Mouse (Mus musculus) ovary, postnatal 10 days (tissue): Measurements from ENCODE around the gene 4930402H24Rik.
A peak's percentile ranks its signal among the peaks of the same experiment; 100 is the strongest.

Experiments
- DNase-seq: peaks from one replicate; pipeline ENCODE4 v3.0.0; 2022; ENCODE audit warnings: low spot score

4930402H24Rik gene

GRCm38 (mm10) chr2:130730746-130731145 is 175.5 kb downstream of the 4930402H24Rik start:
- DNase-seq, result no peak

GRCm38 (mm10) chr2:130728906-130729585 is 177.2 kb downstream of the 4930402H24Rik start:
- DNase-seq, result no peak

DNA sequence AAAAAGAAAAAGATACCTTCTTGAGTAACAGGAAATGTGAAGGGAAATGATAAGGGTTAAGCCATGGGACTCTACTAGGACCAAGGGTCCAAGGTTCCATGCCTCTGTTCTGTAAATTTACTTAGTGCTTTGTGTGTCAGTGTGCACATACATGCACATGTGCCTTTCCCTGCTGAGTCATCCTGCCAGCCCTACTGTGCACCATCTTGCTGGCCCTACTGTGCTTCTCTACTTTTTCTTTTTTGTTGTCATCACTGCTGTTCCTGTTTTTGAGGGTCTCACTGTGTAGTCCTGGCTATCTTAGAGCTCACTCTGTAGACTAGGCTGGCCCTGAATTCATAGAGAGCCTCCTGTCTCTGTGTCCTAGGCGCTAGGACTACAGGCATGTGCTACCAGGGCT is 178.5 kb downstream of the 4930402H24Rik start:
- no peak for DNase-seq

- DNase-seq, result no peak
Measured at GRCm38 (mm10) chr2:130724369-130724768, 181.8 kb downstream of the 4930402H24Rik start.

DNA sequence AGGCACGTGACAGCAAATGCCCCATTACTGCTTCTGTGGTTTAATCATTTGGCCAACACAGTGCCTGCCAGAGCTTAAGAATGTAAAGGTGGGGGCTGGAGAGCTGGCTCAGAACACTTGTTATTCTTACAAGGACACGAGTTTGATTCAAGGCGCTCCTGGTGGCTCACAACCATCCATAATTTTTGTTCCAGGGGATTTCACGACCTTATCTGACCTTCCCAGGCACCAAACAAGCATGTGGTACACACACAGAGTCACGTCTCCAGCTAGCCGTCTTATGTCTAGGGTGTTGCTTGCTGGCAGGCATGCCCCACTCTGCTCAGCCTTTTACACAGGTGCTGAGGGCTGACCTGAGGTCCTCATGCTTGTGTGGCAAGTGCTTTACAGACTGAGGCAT is 188.3 kb downstream of the 4930402H24Rik start:
- no peak for DNase-seq

DNA sequence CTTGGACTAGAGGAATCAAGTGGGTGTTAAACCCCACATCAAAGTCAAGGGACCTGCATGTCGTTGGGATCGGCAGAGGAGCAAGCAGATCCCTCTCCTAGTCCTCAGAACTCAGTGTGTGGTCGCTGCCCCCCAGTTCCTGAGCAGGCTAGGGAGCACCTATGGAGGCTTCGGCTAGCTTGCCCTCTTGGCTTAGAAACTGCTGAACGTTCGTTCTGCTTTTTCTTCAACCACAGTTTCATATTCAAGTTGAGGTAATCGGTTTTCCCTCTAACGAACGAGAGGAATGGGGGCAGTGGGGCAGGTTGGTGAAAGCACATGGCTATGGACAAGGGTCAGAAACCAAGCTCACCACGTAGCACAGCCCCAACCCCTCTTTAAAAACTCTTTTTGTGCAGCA is 199.1 kb downstream of the 4930402H24Rik start:
- no peak for DNase-seq

- no peak for DNase-seq
Measured at GRCm38 (mm10) chr2:130706602-130707001, 199.6 kb downstream of the 4930402H24Rik start.

GRCm38 (mm10) chr2:130705178-130705577 is 201.0 kb downstream of the 4930402H24Rik start:
- no peak for DNase-seq

DNA sequence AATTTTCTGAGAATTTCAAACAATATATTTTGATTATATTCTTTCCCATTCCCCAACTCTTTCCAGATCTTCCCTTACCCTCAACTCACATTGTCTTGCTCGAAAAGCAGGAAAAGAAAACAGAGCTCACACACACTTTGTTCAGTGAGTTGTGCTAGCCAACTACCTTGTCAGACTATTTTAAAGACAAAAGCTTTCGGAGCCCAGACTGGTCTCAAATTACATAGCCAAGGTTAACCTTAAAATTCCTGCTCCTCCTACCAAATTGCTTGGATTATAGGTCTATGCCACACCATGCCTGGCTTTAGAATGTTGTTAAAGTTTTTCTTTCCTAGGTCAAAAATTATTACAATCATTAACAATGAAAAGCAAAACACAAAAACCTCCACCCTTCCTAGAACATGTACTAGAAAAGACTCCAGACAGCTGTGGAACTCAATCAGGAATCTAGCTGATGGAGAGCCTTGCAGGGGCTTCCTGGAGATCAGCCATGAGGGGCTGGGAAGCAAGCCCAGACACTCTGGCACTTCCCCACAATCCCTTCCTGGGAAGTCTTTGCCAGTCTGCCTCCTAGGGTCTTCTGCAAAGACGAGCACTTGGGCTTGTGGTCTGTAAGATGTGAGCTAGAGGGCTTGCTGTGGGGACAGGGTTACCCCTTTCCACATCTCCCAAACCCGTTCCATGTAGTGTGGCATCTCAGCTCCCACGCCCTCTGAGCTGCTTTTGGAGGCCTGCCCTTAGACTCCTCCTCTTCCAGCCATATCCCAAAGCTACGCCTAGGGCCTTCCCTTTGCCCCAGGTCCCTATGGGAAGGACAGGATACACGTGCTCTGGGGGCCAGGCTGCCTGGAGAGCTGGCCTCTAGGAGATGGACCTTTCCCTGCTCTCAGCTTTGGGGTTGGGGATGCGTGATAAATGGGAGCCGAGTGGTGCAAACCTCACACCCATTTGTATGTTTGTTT is 201.9 kb downstream of the 4930402H24Rik start:
- DNase-seq, result no peak

DNA sequence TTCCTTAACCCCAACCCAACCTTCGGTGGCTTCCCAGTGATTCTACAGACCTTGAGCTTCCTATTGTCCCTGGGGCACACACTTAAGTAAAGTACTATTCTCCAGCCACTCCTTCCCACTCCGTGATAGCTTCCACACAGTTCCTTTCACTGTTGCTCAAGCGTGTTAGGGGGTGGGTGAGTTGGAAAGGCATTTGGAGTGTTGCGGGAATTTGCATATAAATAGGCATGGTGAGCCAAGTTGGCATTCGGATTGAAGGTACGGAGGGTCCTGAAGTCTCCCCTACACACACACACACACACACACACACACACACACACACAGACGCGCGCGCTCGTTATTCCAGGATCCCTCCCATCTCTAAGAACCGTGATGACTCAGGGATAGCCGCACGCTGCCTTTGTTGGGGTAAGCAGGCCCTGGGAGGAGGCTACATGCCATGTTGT is 208.4 kb downstream of the 4930402H24Rik start:
- DNase-seq, result no peak

GRCm38 (mm10) chr2:130697153-130697810 is 208.9 kb downstream of the 4930402H24Rik start, which contains the start of gene Slc4a11:
Slc4a11 (minus strand) TSS chr2:130697519.
- peak; percentile 38 for DNase-seq

DNA sequence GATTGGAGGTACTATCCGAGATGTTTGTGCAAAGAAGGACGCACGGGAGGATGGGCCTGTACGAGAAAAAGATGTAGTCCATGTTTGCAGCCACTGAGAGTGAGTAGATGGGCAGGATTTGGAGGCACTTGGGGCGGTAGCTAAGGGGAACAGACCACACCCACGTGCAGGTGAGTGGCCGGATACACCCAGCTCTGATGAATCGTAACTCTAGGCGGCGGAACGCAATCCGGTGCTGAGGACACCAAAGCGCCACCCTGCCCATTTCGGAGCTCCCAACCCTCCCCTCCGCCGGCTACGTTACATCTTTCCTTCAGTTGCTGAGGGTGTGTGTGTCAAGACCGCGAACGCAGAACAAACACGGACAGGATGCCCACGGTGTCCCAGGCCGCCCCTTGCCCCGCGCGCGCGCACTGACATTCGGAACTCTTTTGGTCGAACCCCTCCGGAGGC is 209.5 kb downstream of the 4930402H24Rik start:
- no peak for DNase-seq

DNA sequence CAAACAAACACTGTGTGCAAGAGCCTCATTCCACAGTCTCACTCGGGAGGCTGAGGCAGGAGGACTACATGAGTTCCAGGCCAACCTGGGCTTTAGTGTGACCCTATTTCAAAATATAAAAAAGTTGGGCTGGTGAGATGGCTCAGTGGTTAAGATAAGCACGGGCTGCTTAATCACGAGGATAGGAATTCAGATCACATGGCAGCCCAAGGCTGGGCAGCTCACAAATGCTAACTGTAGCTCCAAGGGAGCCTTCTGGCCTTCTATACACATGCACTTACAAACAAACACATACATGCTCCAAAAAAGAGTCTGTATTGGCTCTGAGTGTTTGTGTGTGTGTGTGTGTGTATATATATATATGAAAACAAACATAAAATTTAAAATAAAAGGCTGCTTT is 212.6 kb downstream of the 4930402H24Rik start:
- DNase-seq, result no peak

DNA sequence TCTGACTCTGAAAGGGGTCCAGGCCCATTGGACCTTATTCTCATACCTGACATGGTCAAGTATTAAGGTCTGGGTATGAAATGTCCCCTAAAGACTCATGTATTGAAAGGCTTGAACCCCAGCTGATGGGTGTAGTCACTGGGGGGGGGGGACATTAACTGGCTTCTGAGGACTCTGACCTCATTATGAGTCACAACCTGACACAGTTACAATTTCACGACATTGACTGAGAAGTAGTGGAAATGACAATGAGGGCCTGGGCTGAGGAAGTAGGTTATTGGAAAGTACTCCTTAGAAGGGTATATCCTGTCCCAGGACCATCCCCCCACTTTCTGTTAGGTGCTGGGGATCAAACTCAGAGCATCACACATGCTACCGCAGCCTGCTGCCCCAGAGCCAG is 217.2 kb downstream of the 4930402H24Rik start:
- no peak for DNase-seq

- DNase-seq, result no peak
Measured at GRCm38 (mm10) chr2:130685426-130685825, 220.8 kb downstream of the 4930402H24Rik start.

- DNase-seq, result no peak
Measured at GRCm38 (mm10) chr2:130681531-130681930, 224.7 kb downstream of the 4930402H24Rik start.

- DNase-seq, result no peak
Measured at GRCm38 (mm10) chr2:130679899-130680298, 226.3 kb downstream of the 4930402H24Rik start.

GRCm38 (mm10) chr2:130679154-130679553 is 227.1 kb downstream of the 4930402H24Rik start:
- DNase-seq, result no peak

GRCm38 (mm10) chr2:130677211-130677610 is 229.0 kb downstream of the 4930402H24Rik start:
- no peak for DNase-seq

GRCm38 (mm10) chr2:130667559-130667958 is 238.6 kb downstream of the 4930402H24Rik start, which contains the start of gene Itpa:
Itpa (plus strand) TSS chr2:130667610.
- peak; percentile 49 for DNase-seq

DNA sequence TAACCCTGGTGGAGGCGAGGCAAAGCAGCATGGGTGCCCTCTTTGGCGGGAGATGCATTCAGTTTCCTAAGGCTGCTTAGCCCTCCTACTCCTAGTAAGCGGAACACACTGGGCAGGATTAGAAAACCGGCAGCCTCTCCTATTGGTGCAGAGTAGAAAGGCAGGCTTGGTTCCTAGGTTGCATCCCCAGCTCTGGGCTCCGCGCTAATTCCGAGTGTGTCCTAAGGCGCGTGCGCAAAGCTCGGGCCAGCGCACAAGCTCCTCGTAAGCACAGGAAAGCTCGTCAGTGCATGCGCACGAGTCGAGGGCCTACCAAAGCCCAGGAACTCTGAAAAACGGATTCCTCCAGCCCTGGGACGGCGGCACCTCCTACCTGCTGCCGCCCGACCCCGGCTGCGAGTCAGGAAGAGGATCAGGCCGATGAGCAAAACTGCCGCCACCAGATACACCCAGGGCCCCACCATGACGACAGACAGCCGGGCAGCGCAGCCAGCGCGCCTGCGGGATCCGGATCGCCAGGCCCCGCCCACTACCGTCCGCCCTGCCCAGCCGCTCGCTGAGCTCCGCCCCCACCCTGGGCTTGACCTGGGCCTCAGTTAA is 242.0 kb downstream of the 4930402H24Rik start, which contains the start of gene Ddrgk1:
Ddrgk1 (minus strand) TSS at position 558 of the 600 bp plus-strand sequence.
- DNase-seq, result peak; percentile 86

GRCm38 (mm10) chr2:130663342-130663741 is 242.9 kb downstream of the 4930402H24Rik start:
- no peak for DNase-seq
